Mouse (Mus musculus) small intestine, adult 2 months (tissue): ENCODE measurements around the gene Gm20388. TPM values are rescaled to one million over a fixed set of nuclear protein-coding genes. Genes with fewer than 3 reads are reported as not detected.
"Not testable (repeated sequence)": the region's sequence is repeated elsewhere in the genome, so short reads cannot be mapped to it uniquely, and the experiment has no call there.

ENCODE experiments used
- H3K27ac ChIP-seq: fragments of 200-500 bp; 2 replicates; pipeline ENCODE4 v1.5.1; 2012; ENCODE audit warnings: low read depth, low read length, control low read depth, inconsistent platforms; ENCODE audit not compliant: insufficient read depth
- H3K27me3 ChIP-seq: fragments of 200-500 bp; 2 replicates; pipeline ENCODE4 v1.6.1; 2012; ENCODE audit warnings: mild to moderate bottlenecking, moderate library complexity, low read length, inconsistent platforms; ENCODE audit not compliant: control insufficient read depth, insufficient read depth
- H3K36me3 ChIP-seq: fragments of 200-500 bp; 2 replicates; pipeline ENCODE4 v1.6.1; 2012; ENCODE audit warnings: mild to moderate bottlenecking, low read length, control low read depth, inconsistent platforms; ENCODE audit not compliant: control insufficient read depth, insufficient read depth
- H3K4me1 ChIP-seq: fragments of 200-500 bp; 2 replicates; pipeline ENCODE4 v1.6.1; 2012; ENCODE audit warnings: low read length, inconsistent platforms, mixed read lengths; ENCODE audit not compliant: control insufficient read depth, insufficient read depth, insufficient read length
- H3K4me3 ChIP-seq: fragments of 200-500 bp; 2 replicates; pipeline ENCODE4 v1.5.1; 2012; ENCODE audit warnings: low read depth, mild to moderate bottlenecking, control low read depth, inconsistent platforms, low read length, moderate library complexity
- CTCF ChIP-seq: fragments of 200-500 bp; IDR thresholded peaks from 2 replicates; pipeline ENCODE4 v1.5.1; 2012; ENCODE audit warnings: low read depth, mild to moderate bottlenecking, control low read depth, inconsistent platforms, low read length, moderate library complexity, mixed read lengths; ENCODE audit not compliant: insufficient replicate concordance, insufficient read length; ENCODE audit errors: extremely low read depth
- POLR2A ChIP-seq: fragments of 200-500 bp; IDR thresholded peaks from 2 replicates; pipeline ENCODE4 v1.6.1; 2012; ENCODE audit warnings: low read depth, mild to moderate bottlenecking, control low read depth, inconsistent platforms, low read length, moderate library complexity
- WGBS: fragments of 180-500 bp; shearing (Covaris S2); methylation state at CpG from one replicate; pipeline ENCODE4 v1.1.7; 2018; 5-methylcytosine and 5-hydroxymethylcytosine counted together
- polyA plus RNA-seq: library from polyadenylated mRNA; depleted of rRNA; stranded (reverse); fragments of >200 nt; gene quantifications from 2 replicates; pipeline ENCODE4 v1.2.3, GENCODE M21; 2012

Gene Gm20388
- polyA plus RNA-seq, 1 experiment: 37.3 TPM

DNA sequence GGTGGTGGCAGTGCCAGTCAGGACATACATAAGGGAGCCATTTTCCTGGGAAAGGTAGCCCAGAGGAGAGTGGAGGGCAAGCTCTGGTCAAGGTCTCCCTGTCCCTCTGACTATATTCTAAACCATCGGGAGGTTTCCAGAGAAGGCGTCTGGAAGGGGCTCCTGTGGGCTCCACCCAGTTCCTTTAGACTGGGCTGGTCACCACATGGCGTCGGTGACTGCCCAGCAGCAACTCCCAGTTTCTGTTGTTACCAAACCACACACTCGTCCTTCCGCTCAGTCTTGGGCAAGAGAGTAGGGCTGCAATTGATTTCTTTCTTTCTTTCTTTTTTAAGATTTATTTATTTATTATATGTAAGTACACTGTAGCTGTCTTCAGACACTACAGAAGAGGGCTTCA, 3533.5 kb downstream of the Gm20388 start:
- Histone ChIP-seq H3K4me3 (no peak overlapping the region), H3K27ac (no peak overlapping the region), H3K27me3 (no peaks in the 10 kb centered on the region), H3K36me3 (no peaks in the 10 kb centered on the region; the same call in 1 of the 2 replicates), H3K4me1 (peaks cover 8% of the 10 kb centered on the region)
- TF ChIP-seq CTCF: no peak
- TF ChIP-seq POLR2A: no peak
- WGBS: 80% methylated on average over 6 of the region's 6 CpGs

GRCm38 (mm10) chr8:123445981-123446380, 3535.3 kb downstream of the Gm20388 start:
- H3K4me1 ChIP-seq: peaks cover 8% of the 10 kb centered on the region
- H3K36me3 ChIP-seq: peaks cover 1% of the 10 kb centered on the region; the same call in 1 of the 2 replicates
- H3K4me3 ChIP-seq: no peak overlapping the region
- no peak overlapping the region for H3K27ac ChIP-seq
- TF ChIP-seq POLR2A (no peak), CTCF (no peak)
- H3K27me3 ChIP-seq: no peaks in the 10 kb centered on the region
- WGBS: 71% methylated on average over 10 of the region's 10 CpGs

DNA sequence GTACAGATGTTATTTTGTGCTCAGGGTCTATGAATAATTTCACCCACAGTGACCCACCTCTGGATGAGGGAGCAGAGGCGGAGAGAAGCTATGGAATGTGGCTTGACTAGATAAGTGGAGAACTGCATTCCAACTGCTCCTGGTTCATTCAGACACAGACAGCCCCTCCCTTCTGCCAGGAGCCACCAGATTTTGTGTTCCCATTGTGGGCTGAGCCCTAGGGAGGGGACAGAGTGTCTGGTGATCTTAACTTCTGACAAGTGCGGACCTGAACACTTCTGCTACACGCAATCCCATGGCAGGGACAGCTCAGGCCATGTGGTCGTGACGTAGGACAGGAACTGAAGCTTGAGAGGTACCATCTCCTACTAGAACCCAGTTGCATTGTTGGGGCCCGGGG, 3536.2 kb downstream of the Gm20388 start:
- H3K27me3 ChIP-seq: no peaks in the 10 kb centered on the region
- H3K4me1 ChIP-seq: peaks cover 8% of the 10 kb centered on the region
- H3K4me3 ChIP-seq: no peak overlapping the region
- TF ChIP-seq POLR2A (no peak), CTCF (no peak)
- no peak overlapping the region for H3K27ac ChIP-seq
- peaks cover 1% of the 10 kb centered on the region; the same call in 1 of the 2 replicates for H3K36me3 ChIP-seq
- WGBS: 84% methylated on average over 6 of the region's 6 CpGs

DNA sequence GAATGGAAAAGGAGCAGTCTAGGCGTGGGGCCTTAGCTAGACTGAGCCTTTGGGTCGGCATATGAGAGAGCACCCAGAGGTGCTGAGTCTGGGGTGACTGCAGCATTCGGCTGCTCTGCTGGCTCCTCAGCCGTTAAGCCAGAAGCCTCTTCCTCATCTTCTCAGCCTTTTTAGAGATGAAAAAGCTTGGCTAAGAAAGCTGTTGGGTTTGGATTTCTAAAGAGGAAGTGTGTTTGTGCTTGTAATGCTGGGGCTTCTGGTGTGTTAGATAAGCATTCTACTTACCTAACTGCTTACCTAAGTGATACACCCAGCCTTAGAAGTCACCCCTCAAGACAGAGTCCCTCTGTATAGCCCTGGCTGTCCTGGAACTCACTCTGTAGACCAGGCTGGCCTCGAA, 3540.1 kb downstream of the Gm20388 start:
- H3K4me1 ChIP-seq: no peaks in the 10 kb centered on the region
- WGBS: 84% methylated on average over 5 of the region's 5 CpGs
- no peaks in the 10 kb centered on the region for H3K27me3 ChIP-seq
- no peak overlapping the region for H3K4me3 ChIP-seq
- no peak for TF ChIP-seq CTCF
- TF ChIP-seq POLR2A: no peak
- no peak overlapping the region for H3K27ac ChIP-seq
- H3K36me3 ChIP-seq: peaks cover 16% of the 10 kb centered on the region

- H3K27me3 ChIP-seq, H3K4me1 ChIP-seq, H3K27ac ChIP-seq, H3K4me3 ChIP-seq: not testable (repeated sequence)
- 94% methylated on average over 12 of the region's 12 CpGs for WGBS
- H3K36me3 ChIP-seq: peaks cover 19% of the 10 kb centered on the region
Measured at GRCm38 (mm10) chr8:123451747-123452146, 3541.1 kb downstream of the Gm20388 start.

DNA sequence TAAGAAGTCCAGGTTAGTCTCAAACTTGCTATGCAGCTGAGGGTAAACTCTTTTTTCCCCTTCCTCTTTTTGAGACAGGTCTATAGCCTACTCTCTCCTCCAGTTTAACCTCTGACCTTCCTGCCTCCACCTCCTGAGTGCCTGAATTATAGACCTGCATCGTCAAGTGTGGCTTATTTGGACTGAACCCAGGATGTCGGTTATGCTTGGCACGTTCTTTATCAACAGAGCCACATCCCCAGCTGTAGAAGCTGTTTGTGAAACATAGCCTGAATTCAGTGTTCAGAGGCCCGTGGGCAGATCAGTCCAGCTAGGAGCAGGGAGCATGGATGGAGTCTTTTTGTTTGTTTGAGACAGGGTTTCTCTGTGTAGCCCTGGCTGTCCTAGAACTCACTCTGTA, 3541.5 kb downstream of the Gm20388 start:
- Histone ChIP-seq H3K27me3 (no peaks in the 10 kb centered on the region), H3K4me1 (no peaks in the 10 kb centered on the region), H3K27ac (no peak overlapping the region), H3K36me3 (peaks cover 19% of the 10 kb centered on the region), H3K4me3 (no peak overlapping the region)
- TF ChIP-seq CTCF (no peak), POLR2A (no peak)
- 58% methylated on average over 4 of the region's 4 CpGs for WGBS

DNA sequence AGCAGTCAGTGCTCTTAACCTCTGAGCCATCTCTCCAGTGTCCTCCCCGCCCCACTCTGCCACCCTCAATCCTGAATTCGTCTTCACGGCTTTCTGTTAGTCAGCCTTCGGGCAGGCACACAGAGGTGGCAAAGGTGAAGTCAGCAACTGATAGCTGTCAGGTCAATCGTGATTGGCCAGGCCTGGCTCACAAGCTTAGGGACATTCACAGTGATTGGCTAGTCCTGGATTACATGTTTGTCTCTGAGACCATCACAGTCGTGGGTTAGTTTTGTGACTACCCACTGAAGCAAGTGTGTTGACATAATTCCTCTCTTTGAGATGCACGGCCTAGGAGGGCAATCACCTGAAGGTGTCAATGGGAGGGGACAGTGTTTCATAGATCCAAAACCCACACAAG, 3542.7 kb downstream of the Gm20388 start:
- Histone ChIP-seq H3K36me3 (peaks cover 20% of the 10 kb centered on the region), H3K4me1 (no peaks in the 10 kb centered on the region), H3K27me3 (no peaks in the 10 kb centered on the region), H3K27ac (no peak overlapping the region), H3K4me3 (no peak overlapping the region)
- TF ChIP-seq POLR2A: no peak
- no peak for TF ChIP-seq CTCF
- WGBS: 74% methylated on average over 7 of the region's 7 CpGs

- H3K4me1 ChIP-seq: no peaks in the 10 kb centered on the region
- peaks cover 23% of the 10 kb centered on the region for H3K36me3 ChIP-seq
- 90% methylated on average over 5 of the region's 5 CpGs for WGBS
- no peak overlapping the region for H3K27ac ChIP-seq
- no peaks in the 10 kb centered on the region for H3K27me3 ChIP-seq
- no peak for TF ChIP-seq CTCF
- no peak for TF ChIP-seq POLR2A
- no peak overlapping the region for H3K4me3 ChIP-seq
Measured at GRCm38 (mm10) chr8:123453951-123454350, 3543.3 kb downstream of the Gm20388 start.
